Mouse (Mus musculus) E14TG2a.4 (cell line): Measurements from ENCODE around the gene Ppan.

Source experiments
- H3K27me3 ChIP-seq: 2 replicates; pipeline ENCODE4 v1.6.1; 2014; ENCODE audit warnings: low read length, control low read depth; ENCODE audit not compliant: insufficient read depth
- H3K36me3 ChIP-seq: 2 replicates; pipeline ENCODE4 v1.6.1; 2014; ENCODE audit warnings: low read length, control low read depth; ENCODE audit not compliant: insufficient read depth
- H3K4me1 ChIP-seq: replicated peaks from 2 replicates; pipeline ENCODE4 v1.6.1; 2014; ENCODE audit warnings: low read depth, low read length, control low read depth
- H3K4me3 ChIP-seq: replicated peaks from 2 replicates; pipeline ENCODE4 v1.5.1; 2014; ENCODE audit warnings: mild to moderate bottlenecking, low read length
- H3K9me3 ChIP-seq: 2 replicates; pipeline ENCODE4 v1.6.1; 2014; ENCODE audit warnings: low read length, control low read depth
- CTCF ChIP-seq: conservative IDR thresholded peaks from 2 replicates; pipeline ENCODE4 v1.5.1; 2014; ENCODE audit warnings: low read length
- NANOG ChIP-seq: IDR thresholded peaks from 2 replicates; pipeline ENCODE4 v1.6.1; 2014; ENCODE audit warnings: borderline replicate concordance, low read length, mixed read lengths
- POU5F1 ChIP-seq: IDR thresholded peaks from 2 replicates; pipeline ENCODE4 v1.6.1; 2014; ENCODE audit warnings: low read length, borderline replicate concordance

Gene Ppan

DNA sequence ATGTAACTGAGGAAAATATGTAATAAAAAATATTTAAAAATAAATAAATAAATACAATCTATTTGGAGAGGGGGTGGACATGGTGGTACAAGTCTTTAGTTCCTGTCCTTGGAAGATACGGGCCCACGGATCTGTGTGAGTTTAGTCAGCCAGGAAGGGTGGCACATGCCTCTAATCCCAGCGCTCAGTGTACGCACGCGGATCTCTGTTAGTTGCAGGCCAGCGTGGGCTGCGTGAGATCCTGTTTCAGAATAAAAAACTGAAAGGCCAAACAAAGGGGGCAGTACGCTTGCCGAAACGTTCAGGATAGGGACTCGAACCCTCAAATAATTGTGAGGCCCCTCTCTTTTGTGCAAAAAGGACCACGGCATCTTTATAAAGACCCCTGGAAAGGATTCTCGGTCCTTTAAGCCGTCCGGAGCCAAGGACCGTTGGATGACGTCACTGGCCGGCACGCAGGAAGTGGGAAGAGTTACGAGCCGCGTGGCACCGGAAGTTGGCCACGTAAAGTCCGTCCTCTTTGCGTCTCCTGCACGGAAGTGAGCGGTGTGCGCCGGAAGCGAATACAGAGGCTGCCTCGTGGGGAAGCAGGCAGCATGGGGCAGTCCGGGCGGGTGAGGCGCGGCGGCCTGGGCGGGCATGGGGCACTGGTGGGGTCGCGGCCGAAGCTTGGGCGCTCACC lies at the start of gene Ppan:
Gene Ppan (plus strand): TSS at position 472 of the 682 bp plus-strand sequence.
- peak within 1 kb of the TSS; percentile 100 for H3K4me3 ChIP-seq
- peaks cover 39% of the 10 kb centered on the region for H3K9me3 ChIP-seq
- no peaks in the 10 kb centered on the region for H3K27me3 ChIP-seq
- H3K36me3 ChIP-seq = peaks cover 44% of the 10 kb centered on the region
- no peak for TF ChIP-seq POU5F1
- TF ChIP-seq CTCF = no peak
- no peak for TF ChIP-seq NANOG
- peaks cover 36% of the 10 kb centered on the region for H3K4me1 ChIP-seq

GRCm38 (mm10) chr9:20838931-20839330 lies 49.0 kb upstream of the Ppan start:
- H3K9me3 ChIP-seq = no peaks in the 10 kb centered on the region
- no peak overlapping the region for H3K4me3 ChIP-seq
- TF ChIP-seq POU5F1 (no peak), CTCF (no peak), NANOG (no peak)
- no peaks in the 10 kb centered on the region for H3K36me3 ChIP-seq
- H3K4me1 ChIP-seq = peaks cover 12% of the 10 kb centered on the region
- H3K27me3 ChIP-seq = no peaks in the 10 kb centered on the region

DNA sequence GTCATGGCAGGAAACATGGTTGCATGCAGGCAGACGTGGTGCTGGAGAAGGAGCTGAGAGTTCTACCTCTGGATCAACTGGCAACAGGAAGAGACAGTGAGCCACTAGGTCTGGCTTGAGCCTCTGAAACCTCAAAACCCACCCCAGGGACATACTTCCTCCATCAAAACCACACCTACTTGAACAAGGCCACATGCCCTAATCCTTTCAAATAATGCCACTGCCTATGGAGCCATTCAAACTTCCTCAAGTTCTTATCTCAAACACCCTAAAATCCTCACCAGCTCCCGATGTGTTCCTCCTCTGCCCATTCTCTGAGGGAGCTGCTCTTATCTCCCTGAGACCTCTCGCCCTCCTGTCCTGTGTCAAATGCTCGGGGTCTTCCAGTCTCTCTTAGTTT lies 45.8 kb upstream of the Ppan start:
- TF ChIP-seq POU5F1 = no peak
- no peak for TF ChIP-seq NANOG
- no peak for TF ChIP-seq CTCF
- Histone ChIP-seq H3K27me3 (peaks cover 5% of the 10 kb centered on the region; the same call in 1 of the 2 replicates), H3K36me3 (no peaks in the 10 kb centered on the region), H3K4me3 (no peak overlapping the region), H3K4me1 (0 out of 2 replicates have a peak, but pooled peaks cover 3% of the 10 kb centered on the region), H3K9me3 (no peaks in the 10 kb centered on the region)

DNA sequence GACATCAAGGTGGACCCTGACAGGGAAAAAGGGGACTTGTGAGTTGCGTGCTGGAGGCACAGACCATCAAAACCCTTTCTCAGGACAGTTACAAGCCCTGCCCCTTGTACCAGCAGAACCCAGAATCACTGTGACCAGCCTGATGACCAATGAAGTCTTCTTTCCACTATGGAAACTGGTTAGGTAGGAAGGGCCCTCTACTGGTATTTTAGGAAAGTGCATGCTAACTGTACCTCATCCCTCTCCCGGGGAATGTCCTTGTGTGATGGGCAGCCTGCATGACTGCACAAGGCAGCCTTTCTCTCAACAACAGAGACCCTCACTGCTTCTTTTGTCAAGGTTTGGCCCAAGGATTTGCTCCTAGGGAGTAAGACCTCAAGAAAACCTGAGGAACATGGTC lies 45.3 kb upstream of the Ppan start:
- 0 out of 2 replicates have a peak, but pooled peaks cover 3% of the 10 kb centered on the region for H3K4me1 ChIP-seq
- H3K9me3 ChIP-seq = no peaks in the 10 kb centered on the region
- H3K4me3 ChIP-seq = no peak overlapping the region
- peaks cover 5% of the 10 kb centered on the region; the same call in 1 of the 2 replicates for H3K27me3 ChIP-seq
- H3K36me3 ChIP-seq = no peaks in the 10 kb centered on the region
- TF ChIP-seq NANOG = no peak
- peak; percentile 79 for TF ChIP-seq CTCF
- no peak for TF ChIP-seq POU5F1

GRCm38 (mm10) chr9:20850179-20850578 lies 37.8 kb upstream of the Ppan start:
- TF ChIP-seq CTCF = peak; percentile 31
- no peak for TF ChIP-seq POU5F1
- H3K4me1 ChIP-seq = peaks cover 9% of the 10 kb centered on the region
- no peaks in the 10 kb centered on the region for H3K9me3 ChIP-seq
- no peak overlapping the region for H3K4me3 ChIP-seq
- no peaks in the 10 kb centered on the region for H3K36me3 ChIP-seq
- H3K27me3 ChIP-seq = peaks cover 9% of the 10 kb centered on the region

DNA sequence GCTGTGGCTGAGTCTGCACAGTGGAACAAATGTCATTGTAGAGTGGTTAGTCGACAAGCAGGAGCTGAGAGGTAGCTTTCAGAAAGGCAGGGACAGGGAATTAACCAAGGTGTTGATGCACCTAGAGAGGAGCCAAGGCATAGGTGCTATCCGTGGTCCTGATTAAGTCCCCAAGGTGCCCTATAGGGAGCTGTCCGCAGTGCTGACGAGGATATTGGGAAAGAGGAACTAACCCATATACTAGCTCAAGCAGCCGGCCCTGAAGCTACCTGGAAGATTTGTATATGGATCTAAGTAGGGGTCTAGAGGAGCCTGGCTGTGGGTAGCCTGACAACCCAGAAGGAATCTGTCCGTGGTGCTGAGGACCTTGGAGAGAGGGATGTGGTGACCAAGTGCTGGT lies 30.8 kb upstream of the Ppan start:
- TF ChIP-seq CTCF (no peak), POU5F1 (no peak), NANOG (no peak)
- Histone ChIP-seq H3K36me3 (no peaks in the 10 kb centered on the region), H3K4me3 (no peak overlapping the region), H3K27me3 (peaks cover 35% of the 10 kb centered on the region), H3K9me3 (no peaks in the 10 kb centered on the region), H3K4me1 (peaks cover 11% of the 10 kb centered on the region)

- Histone ChIP-seq H3K36me3 (no peaks in the 10 kb centered on the region), H3K9me3 (no peaks in the 10 kb centered on the region), H3K27me3 (peaks cover 34% of the 10 kb centered on the region), H3K4me3 (no peak overlapping the region), H3K4me1 (peaks cover 9% of the 10 kb centered on the region)
- no peak for TF ChIP-seq CTCF
- TF ChIP-seq POU5F1 = no peak
- no peak for TF ChIP-seq NANOG
These were observed 28.0 kb upstream of the Ppan start for GRCm38 (mm10) chr9:20859926-20860325.

- H3K27me3 ChIP-seq = peaks cover 33% of the 10 kb centered on the region
- H3K4me1 ChIP-seq = peaks cover 9% of the 10 kb centered on the region
- no peak overlapping the region for H3K4me3 ChIP-seq
- TF ChIP-seq NANOG (no peak), CTCF (peak; percentile 74), POU5F1 (no peak)
- H3K9me3 ChIP-seq = no peaks in the 10 kb centered on the region
- H3K36me3 ChIP-seq = no peaks in the 10 kb centered on the region
These were observed 26.2 kb upstream of the Ppan start for GRCm38 (mm10) chr9:20861821-20862220.

DNA sequence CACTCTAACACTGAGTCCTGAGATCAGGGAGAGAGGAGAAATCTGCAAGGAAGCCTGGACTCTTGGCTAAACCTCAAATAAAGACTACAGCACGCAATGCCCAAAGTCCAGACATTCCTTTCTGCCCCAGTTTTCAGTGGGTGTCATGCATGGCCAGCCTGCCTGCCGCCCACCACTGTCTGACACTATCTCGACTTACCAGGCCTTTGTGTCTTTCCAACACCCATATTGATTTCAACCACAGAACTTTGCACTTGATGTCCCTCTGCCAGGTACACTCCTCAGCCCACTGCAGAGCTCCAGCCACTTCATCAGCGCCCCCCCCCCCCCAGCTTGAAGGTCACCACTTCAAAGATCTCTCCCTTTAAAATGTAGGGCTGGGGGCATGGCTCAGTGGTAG lies 25.8 kb upstream of the Ppan start:
- Histone ChIP-seq H3K27me3 (peaks cover 36% of the 10 kb centered on the region), H3K9me3 (no peaks in the 10 kb centered on the region), H3K4me3 (no peak overlapping the region), H3K36me3 (no peaks in the 10 kb centered on the region), H3K4me1 (peaks cover 9% of the 10 kb centered on the region)
- TF ChIP-seq POU5F1 (no peak), NANOG (no peak), CTCF (no peak)
